ENCODE assay signal across 13 mouse cellular contexts in the genomic region with DNA sequence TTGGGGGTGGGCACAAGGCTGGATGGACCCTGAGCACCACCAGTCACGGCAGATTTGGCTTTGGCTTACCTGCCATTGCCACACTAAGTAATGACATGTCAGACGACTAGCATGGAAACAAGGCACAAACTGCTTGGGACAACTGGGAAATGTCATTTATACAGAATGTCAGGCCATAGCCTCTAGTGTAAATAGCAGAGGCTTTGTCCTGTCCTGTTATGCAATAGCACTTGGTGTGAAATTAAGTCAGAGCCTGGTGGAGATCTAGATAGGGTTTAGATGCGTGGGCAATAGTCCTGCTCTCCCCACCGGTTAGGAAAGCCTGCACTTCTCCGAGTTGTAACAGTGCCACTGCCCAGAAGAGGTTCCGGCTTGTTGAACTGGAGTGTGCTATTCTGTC.
DNase-seq lines count a peak whose midpoint lies in the region; ATAC-seq and TF ChIP-seq lines count a peak whose summit lies in the region.
"Had no signal": no experiment of that assay in that cellular context is flagged by ENCODE, and none has a peak within 500 bp of the region (broad histone marks: within the 10 kb centered on the region; RNA-seq: fewer than 3 reads in every experiment).

No protein-coding gene starts in this region.

- 49% methylated on average over 6 of the region's 6 CpGs for WGBS in lung, embryonic 14.5 days
- WGBS in hindbrain, embryonic 13.5 days, result 27% methylated on average over 6 of the region's 6 CpGs

- no peaks in the 10 kb centered on the region for H3K4me1 ChIP-seq in lung, embryonic 14.5 days (ENCODE audit: insufficient read depth)
- H3K4me1 ChIP-seq in ES-E14 (ENCODE audit: control insufficient read depth in 2 of 2, insufficient read depth in 2 of 2, low read length in 2 of 2, poor library complexity in 1 of 2), result peaks cover 5 to 26% of the 10 kb centered on the region in 2 experiments; a peak in 3 of 4 replicates
- peaks cover 31% of the 10 kb centered on the region for H3K4me1 ChIP-seq in hindbrain, embryonic 13.5 days (replicated peaks)

- H3K9ac ChIP-seq in lung, embryonic 14.5 days, result no peak overlapping the region
- no peak overlapping the region for H3K9ac ChIP-seq in ES-E14 (ENCODE audit: insufficient read depth, low read depth, low read length, poor library complexity, severe bottlenecking)
- H3K9ac ChIP-seq in hindbrain, embryonic 13.5 days, result no peak overlapping the region

- H3K27me3 ChIP-seq in lung, embryonic 14.5 days (ENCODE audit: insufficient read depth, low read length), result no peaks in the 10 kb centered on the region
- H3K27me3 ChIP-seq in hindbrain, embryonic 13.5 days, result no peaks in the 10 kb centered on the region

- no peak overlapping the region for H3K4me3 ChIP-seq in lung, embryonic 14.5 days (ENCODE audit: low read depth, low read length)
- no peak overlapping the region for H3K4me3 ChIP-seq in ES-E14 (ENCODE audit: insufficient read depth in 1 of 2, low read depth in 1 of 2, low read length in 2 of 2, poor library complexity in 1 of 2, severe bottlenecking in 1 of 2)
- H3K4me3 ChIP-seq in hindbrain, embryonic 13.5 days, result no peak overlapping the region

- peak; percentile 18; the same call in 1 of the 2 replicates for ATAC-seq in lung, embryonic 14.5 days (ENCODE audit: insufficient read depth)
- no peak for ATAC-seq in hindbrain, embryonic 13.5 days (ENCODE audit: low FRiP score)

- H3K9me3 ChIP-seq in lung, embryonic 14.5 days (ENCODE audit: low read depth, low read length), result no peaks in the 10 kb centered on the region
- no peaks in the 10 kb centered on the region for H3K9me3 ChIP-seq in ES-E14 (ENCODE audit: control insufficient read depth, insufficient read depth, low read depth, low read length)
- no peaks in the 10 kb centered on the region for H3K9me3 ChIP-seq in hindbrain, embryonic 13.5 days

- no peaks in the 10 kb centered on the region for H3K36me3 ChIP-seq in lung, embryonic 14.5 days (ENCODE audit: insufficient read depth)
- no peaks in the 10 kb centered on the region for H3K36me3 ChIP-seq in ES-E14 (ENCODE audit: control insufficient read depth, insufficient read depth, low read length, poor library complexity, severe bottlenecking)
- no peaks in the 10 kb centered on the region for H3K36me3 ChIP-seq in hindbrain, embryonic 13.5 days

- in situ Hi-C loops in ES-E14 (cut with MboI; ENCODE audit: low sequenced_read_pairs in 2 of 2, unreplicated experiment in 2 of 2), result no loop called here

- H3K27ac ChIP-seq in lung, embryonic 14.5 days (ENCODE audit: low read depth), result peak overlapping the region; percentile 55; the same call in 1 of the 2 replicates
- peak overlapping the region; percentile 59; the same call in 1 of the 2 replicates for H3K27ac ChIP-seq in ES-E14 (ENCODE audit: insufficient read depth, low read depth, low read length, poor library complexity, severe bottlenecking)
- H3K27ac ChIP-seq in hindbrain, embryonic 13.5 days, result peak overlapping the region; percentile 75

- peak; percentile 58 for DNase-seq in heart, adult 11 months
- DNase-seq in heart, adult 9 months (ENCODE audit: low spot score in 2 of 2), result no peak
- DNase-seq in lung, embryonic 14.5 days, result no peak
- no peak for DNase-seq in lung, postnatal 25 days (ENCODE audit: low spot score)
- no peak for DNase-seq in ES-E14 (ENCODE audit: low read depth, low spot score)
- DNase-seq in gastrocnemius, postnatal 25 days, result no peak
- DNase-seq in layer of hippocampus, postnatal 14 days (ENCODE audit: low spot score in 2 of 2), result no peak
- DNase-seq: cerebellum, adult 8-10 months; heart, adult 18-20 months; heart, postnatal 10 days; kidney, adult 18-20 months had no signal

- no peak for TF ChIP-seq CTCF in lung, embryonic 14.5 days (IDR thresholded peaks at IDR 0.05; ENCODE audit: low read depth)

- no peak overlapping the region for H3K4me2 ChIP-seq in lung, embryonic 14.5 days
- H3K4me2 ChIP-seq in hindbrain, embryonic 13.5 days, result no peak overlapping the region
- H3K4me2 ChIP-seq: liver, embryonic 11.5 days had no signal

TF ChIP-seq in ES-E14, 5 proteins besides CTCF, POLR2A, EP300 and RAD21:
- TF ChIP-seq CHD2 (IDR thresholded peaks at IDR 0.05; ENCODE audit: low read depth, low read length) (no peak), HCFC1 (IDR thresholded peaks at IDR 0.05; ENCODE audit: borderline replicate concordance, insufficient read depth, low read length) (no peak), ZC3H11A (IDR thresholded peaks at IDR 0.05; ENCODE audit: borderline replicate concordance, low read depth, low read length) (no peak), ZNF384 (IDR thresholded peaks at IDR 0.05; ENCODE audit: low read depth, low read length) (no peak), MAFK (IDR thresholded peaks at IDR 0.05; ENCODE audit: insufficient read depth, low read depth, low read length) (no peak)
